Mouse (Mus musculus): Measurements from ENCODE around the gene Taf1. TPM values are rescaled to one million over a fixed set of nuclear protein-coding genes. Genes with fewer than 3 reads are reported as not detected.

The Taf1 gene
- polyA plus RNA-seq, 1 experiment: 38.3 TPM

GRCm38 (mm10) chrX:101620317-101620716, 87.8 kb downstream of the Taf1 start:
- Histone ChIP-seq H3K4me1 (ENCODE audit: control insufficient read depth, insufficient read depth, low read length) (no peaks in the 10 kb centered on the region), H3K4me3 (ENCODE audit: insufficient read depth, low read length) (no peak overlapping the region), H3K27ac (ENCODE audit: insufficient read depth, low read length) (no peak overlapping the region)
- TF ChIP-seq POLR2A (IDR thresholded peaks at IDR 0.05; ENCODE audit: low read depth, low read length) (no peak), CTCF (IDR thresholded peaks at IDR 0.05; ENCODE audit: borderline replicate concordance, insufficient read depth, low read length) (no peak)

GRCm38 (mm10) chrX:101622539-101622938, 90.0 kb downstream of the Taf1 start:
- TF ChIP-seq POLR2A (IDR thresholded peaks at IDR 0.05; ENCODE audit: low read depth, low read length) (no peak), CTCF (IDR thresholded peaks at IDR 0.05; ENCODE audit: borderline replicate concordance, insufficient read depth, low read length) (no peak)
- Histone ChIP-seq H3K4me3 (ENCODE audit: insufficient read depth, low read length) (no peak overlapping the region), H3K4me1 (ENCODE audit: control insufficient read depth, insufficient read depth, low read length) (no peaks in the 10 kb centered on the region), H3K27ac (ENCODE audit: insufficient read depth, low read length) (no peak overlapping the region)

GRCm38 (mm10) chrX:101636821-101637525, 104.4 kb downstream of the Taf1 start:
- H3K4me3 ChIP-seq (ENCODE audit: insufficient read depth, low read length): no peak overlapping the region
- TF ChIP-seq CTCF (IDR thresholded peaks at IDR 0.05; ENCODE audit: borderline replicate concordance, insufficient read depth, low read length): no peak
- TF ChIP-seq POLR2A (IDR thresholded peaks at IDR 0.05; ENCODE audit: low read depth, low read length): no peak
- no peak overlapping the region for H3K27ac ChIP-seq (ENCODE audit: insufficient read depth, low read length)
- H3K4me1 ChIP-seq (ENCODE audit: control insufficient read depth, insufficient read depth, low read length): no peaks in the 10 kb centered on the region; the same call in 1 of the 2 replicates

- Histone ChIP-seq H3K27ac (ENCODE audit: insufficient read depth, low read length) (peak overlapping the region; percentile 96), H3K4me3 (ENCODE audit: insufficient read depth, low read length) (peak overlapping the region; percentile 40; the same call in 1 of the 2 replicates), H3K4me1 (ENCODE audit: control insufficient read depth, insufficient read depth, low read length) (peaks cover 4% of the 10 kb centered on the region; the same call in 1 of the 2 replicates)
- TF ChIP-seq POLR2A (IDR thresholded peaks at IDR 0.05; ENCODE audit: low read depth, low read length) (no peak), CTCF (IDR thresholded peaks at IDR 0.05; ENCODE audit: borderline replicate concordance, insufficient read depth, low read length) (no peak)
Measured at GRCm38 (mm10) chrX:101638856-101639255, 106.3 kb downstream of the Taf1 start.

- no peak for TF ChIP-seq POLR2A (IDR thresholded peaks at IDR 0.05; ENCODE audit: low read depth, low read length)
- TF ChIP-seq CTCF (IDR thresholded peaks at IDR 0.05; ENCODE audit: borderline replicate concordance, insufficient read depth, low read length): no peak
- Histone ChIP-seq H3K4me1 (ENCODE audit: control insufficient read depth, insufficient read depth, low read length) (peaks cover 4% of the 10 kb centered on the region; the same call in 1 of the 2 replicates), H3K27ac (ENCODE audit: insufficient read depth, low read length) (peak overlapping the region; percentile 96), H3K4me3 (ENCODE audit: insufficient read depth, low read length) (peak overlapping the region; percentile 40)
Measured at GRCm38 (mm10) chrX:101639306-101639705, 106.8 kb downstream of the Taf1 start.

GRCm38 (mm10) chrX:101639741-101640166, 107.2 kb downstream of the Taf1 start, which contains the start of gene Ogt:
Gene Ogt (plus strand): TSS chrX:101640060.
- H3K27ac ChIP-seq (ENCODE audit: insufficient read depth, low read length): peak within 1 kb of the TSS; percentile 96
- TF ChIP-seq POLR2A (IDR thresholded peaks at IDR 0.05; ENCODE audit: low read depth, low read length) (peak; percentile 78), CTCF (IDR thresholded peaks at IDR 0.05; ENCODE audit: borderline replicate concordance, insufficient read depth, low read length) (no peak)
- peaks cover 4% of the 10 kb centered on the region; the same call in 1 of the 2 replicates for H3K4me1 ChIP-seq (ENCODE audit: control insufficient read depth, insufficient read depth, low read length)
- H3K4me3 ChIP-seq (ENCODE audit: insufficient read depth, low read length): peak within 1 kb of the TSS; percentile 91

- TF ChIP-seq CTCF (IDR thresholded peaks at IDR 0.05; ENCODE audit: borderline replicate concordance, insufficient read depth, low read length): no peak
- no peak; the same call in 1 of the 2 replicates for TF ChIP-seq POLR2A (IDR thresholded peaks at IDR 0.05; ENCODE audit: low read depth, low read length)
- Histone ChIP-seq H3K4me1 (ENCODE audit: control insufficient read depth, insufficient read depth, low read length) (peaks cover 4% of the 10 kb centered on the region; the same call in 1 of the 2 replicates), H3K4me3 (ENCODE audit: insufficient read depth, low read length) (peak overlapping the region; percentile 91), H3K27ac (ENCODE audit: insufficient read depth, low read length) (peak overlapping the region; percentile 78)
Measured at GRCm38 (mm10) chrX:101640194-101641160, 107.9 kb downstream of the Taf1 start.

GRCm38 (mm10) chrX:101641161-101641530, 108.6 kb downstream of the Taf1 start:
- H3K27ac ChIP-seq (ENCODE audit: insufficient read depth, low read length): peak overlapping the region; percentile 78; the same call in 1 of the 2 replicates
- TF ChIP-seq CTCF (IDR thresholded peaks at IDR 0.05; ENCODE audit: borderline replicate concordance, insufficient read depth, low read length): no peak
- no peak for TF ChIP-seq POLR2A (IDR thresholded peaks at IDR 0.05; ENCODE audit: low read depth, low read length)
- peak overlapping the region; percentile 91 for H3K4me3 ChIP-seq (ENCODE audit: insufficient read depth, low read length)
- H3K4me1 ChIP-seq (ENCODE audit: control insufficient read depth, insufficient read depth, low read length): peaks cover 4% of the 10 kb centered on the region; the same call in 1 of the 2 replicates

- Histone ChIP-seq H3K4me3 (ENCODE audit: insufficient read depth, low read length) (peak overlapping the region; percentile 52), H3K27ac (ENCODE audit: insufficient read depth, low read length) (no peak overlapping the region), H3K4me1 (ENCODE audit: control insufficient read depth, insufficient read depth, low read length) (peaks cover 4% of the 10 kb centered on the region; the same call in 1 of the 2 replicates)
- no peak for TF ChIP-seq POLR2A (IDR thresholded peaks at IDR 0.05; ENCODE audit: low read depth, low read length)
- TF ChIP-seq CTCF (IDR thresholded peaks at IDR 0.05; ENCODE audit: borderline replicate concordance, insufficient read depth, low read length): no peak
Measured at GRCm38 (mm10) chrX:101642091-101642490, 109.6 kb downstream of the Taf1 start.
